In genomic region chr8:57939177-57939855, GRCm38 (mm10) we compare ENCODE assay signal across 7 mouse cellular contexts.
DNase-seq lines count a peak whose midpoint lies in the region; ATAC-seq and TF ChIP-seq lines count a peak whose summit lies in the region.

No protein-coding gene starts in this region.

- CTCF ChIA-PET in Patski (lab: Charles Lee) = interaction anchor here (1.3 kb wide), 2 partner anchors 12 to 19 kb away, joined by 3 to 5 read pairs; no protein-coding TSS in a partner anchor

- peaks cover 3% of the 10 kb centered on the region; the same call in 1 of the 2 replicates for H3K4me1 ChIP-seq in forebrain, embryonic 15.5 days
- peaks cover 3% of the 10 kb centered on the region; the same call in 1 of the 2 replicates for H3K4me1 ChIP-seq in hindbrain, embryonic 15.5 days (replicated peaks)

- no peak overlapping the region for H3K4me2 ChIP-seq in forebrain, embryonic 15.5 days (replicated peaks)
- no peak overlapping the region for H3K4me2 ChIP-seq in hindbrain, embryonic 15.5 days

- H3K9ac ChIP-seq in forebrain, embryonic 15.5 days (replicated peaks) = no peak overlapping the region
- H3K9ac ChIP-seq in hindbrain, embryonic 15.5 days = no peak overlapping the region

- H3K27me3 ChIP-seq in Patski = peaks cover 17% of the 10 kb centered on the region
- no peaks in the 10 kb centered on the region for H3K27me3 ChIP-seq in forebrain, embryonic 15.5 days
- 0 out of 2 replicates have a peak, but pooled peaks cover 3% of the 10 kb centered on the region for H3K27me3 ChIP-seq in hindbrain, embryonic 15.5 days

- WGBS in forebrain, embryonic 15.5 days = 15% methylated on average over 8 of the region's 8 CpGs
- 16% methylated on average over 8 of the region's 8 CpGs for WGBS in hindbrain, embryonic 15.5 days

- POLR2A ChIA-PET in Patski (lab: Charles Lee) = no interaction called here

- no peaks in the 10 kb centered on the region for H3K9me3 ChIP-seq in forebrain, embryonic 15.5 days
- H3K9me3 ChIP-seq in hindbrain, embryonic 15.5 days = no peaks in the 10 kb centered on the region

- TF ChIP-seq CTCF in Patski (IDR thresholded peaks at IDR 0.05) = peak; percentile 74

- no peak for DNase-seq in Patski (ENCODE audit: low read depth, low spot score)
- peak; percentile 21 for DNase-seq in c-Kit-positive CD71-positive TER-119-positive erythroid progenitor cells, embryonic 14.5 days (ENCODE audit: low spot score)
- peak; percentile 35 to 74 for DNase-seq in layer of hippocampus, postnatal 25 days (ENCODE audit: extremely low spot score in 1 of 2, low spot score in 1 of 2)
- DNase-seq in right cerebral cortex, postnatal 36 days (ENCODE audit: low spot score in 2 of 2) = peak; percentile 12 to 52

- no peak overlapping the region for H3K27ac ChIP-seq in forebrain, embryonic 15.5 days (replicated peaks)
- no peak overlapping the region for H3K27ac ChIP-seq in hindbrain, embryonic 15.5 days (replicated peaks)

- no peak overlapping the region for H3K4me3 ChIP-seq in forebrain, embryonic 15.5 days
- no peak overlapping the region for H3K4me3 ChIP-seq in hindbrain, embryonic 15.5 days

- no peak for ATAC-seq in Patski
- ATAC-seq in forebrain, embryonic 15.5 days (replicated peaks) = peak; percentile 55
- ATAC-seq in hindbrain, embryonic 15.5 days (ENCODE audit: low FRiP score, low read depth) = peak; percentile 58; the same call in 1 of the 2 replicates
- peak; percentile 63 for ATAC-seq in megakaryocyte-erythroid progenitor cell, adult 5-6 weeks (replicated peaks; ENCODE audit: low FRiP score, low TSS enrichment, poor library complexity, severe bottlenecking)

- in situ Hi-C loops in Patski (cut with MboI; ENCODE audit: low pct_unique_long_range_greater_than_20kb) = no loop called here

- H3K36me3 ChIP-seq in forebrain, embryonic 15.5 days = no peaks in the 10 kb centered on the region
- H3K36me3 ChIP-seq in hindbrain, embryonic 15.5 days = no peaks in the 10 kb centered on the region
